Mouse (Mus musculus) forebrain, embryonic 14.5 days (tissue): ENCODE results near the gene Ifit2. TPM values are rescaled to one million over a fixed set of nuclear protein-coding genes. Genes with fewer than 3 reads are reported as not detected.

Source experiments
- ATAC-seq: fragments of 200-750 bp; cut with Nextera tagmentation; 2 replicates; pipeline ENCODE4 v1.8.0; 2017; ENCODE audit warnings: mild to moderate bottlenecking, moderate library complexity
- DNase-seq: peaks from one replicate; pipeline ENCODE4 v3.0.0-alpha.2; 2015; ENCODE audit warnings: low spot score
- H3K27ac ChIP-seq: fragments of 300-500 bp; sonication (generic); 2 replicates; pipeline ENCODE4 v1.5.1; 2014; ENCODE audit warnings: low read depth, mild to moderate bottlenecking, control low read depth, low read length, moderate library complexity
- H3K27me3 ChIP-seq: fragments of 300-500 bp; sonication (generic); replicated peaks from 2 replicates; pipeline ENCODE4 v1.6.1; 2014; ENCODE audit warnings: low read length, control low read depth, mixed read lengths; ENCODE audit not compliant: control insufficient read depth, insufficient read depth
- H3K36me3 ChIP-seq: fragments of 300-500 bp; sonication (generic); 2 replicates; pipeline ENCODE4 v1.6.1; 2014; ENCODE audit warnings: low read length, control low read depth; ENCODE audit not compliant: control insufficient read depth, insufficient read depth
- H3K4me1 ChIP-seq: fragments of 300-500 bp; sonication (generic); 2 replicates; pipeline ENCODE4 v1.6.1; 2014; ENCODE audit warnings: antibody characterized with exemption, low read length, control low read depth; ENCODE audit not compliant: control insufficient read depth, insufficient read depth
- H3K4me2 ChIP-seq: fragments of 300-500 bp; sonication (generic); 2 replicates; pipeline ENCODE4 v1.6.1; 2014; ENCODE audit warnings: mild to moderate bottlenecking, control low read depth, low read length
- H3K4me3 ChIP-seq: fragments of 300-500 bp; sonication (generic); 2 replicates; pipeline ENCODE4 v1.5.1; 2014; ENCODE audit warnings: low read depth, low read length, control low read depth
- H3K9ac ChIP-seq: fragments of 300-500 bp; sonication (generic); 2 replicates; pipeline ENCODE4 v1.6.1; 2014; ENCODE audit warnings: mild to moderate bottlenecking, low read length, control low read depth, moderate library complexity
- H3K9me3 ChIP-seq: fragments of 300-500 bp; sonication (generic); replicated peaks from 2 replicates; pipeline ENCODE4 v1.6.1; 2016; ENCODE audit warnings: low read length, control low read depth, mixed read lengths; ENCODE audit not compliant: control insufficient read depth
- WGBS: fragments of 180-500 bp; shearing (Covaris S2); extraction: QIAGEN DNeasy Blood & Tissue Kit; methylation state at CpG from one replicate; pipeline ENCODE4 v1.1.7; 2014; 5-methylcytosine and 5-hydroxymethylcytosine counted together
- polyA plus RNA-seq: library from polyadenylated mRNA; unstranded; fragments of >200 nt; fragmentation: Nextera tagmentation; extraction: Ambion mirVana; gene quantifications from 2 replicates; pipeline ENCODE4 v1.2.1, GENCODE M21; 2014

Gene Ifit2
- polyA plus RNA-seq, 1 experiment from 2014 or later, result 8.3 TPM

GRCm38 (mm10) chr19:34517812-34518594 is 32.5 kb upstream of the Ifit2 start:
- Histone ChIP-seq H3K4me3 (no peak overlapping the region), H3K27ac (no peak overlapping the region), H3K4me1 (no peaks in the 10 kb centered on the region), H3K9ac (no peak overlapping the region), H3K36me3 (no peaks in the 10 kb centered on the region), H3K4me2 (no peak overlapping the region), H3K27me3 (no peaks in the 10 kb centered on the region), H3K9me3 (no peaks in the 10 kb centered on the region)
- 93% methylated on average over 13 of the region's 13 CpGs for WGBS
- DNase-seq (no peak), ATAC-seq (no peak)

DNA sequence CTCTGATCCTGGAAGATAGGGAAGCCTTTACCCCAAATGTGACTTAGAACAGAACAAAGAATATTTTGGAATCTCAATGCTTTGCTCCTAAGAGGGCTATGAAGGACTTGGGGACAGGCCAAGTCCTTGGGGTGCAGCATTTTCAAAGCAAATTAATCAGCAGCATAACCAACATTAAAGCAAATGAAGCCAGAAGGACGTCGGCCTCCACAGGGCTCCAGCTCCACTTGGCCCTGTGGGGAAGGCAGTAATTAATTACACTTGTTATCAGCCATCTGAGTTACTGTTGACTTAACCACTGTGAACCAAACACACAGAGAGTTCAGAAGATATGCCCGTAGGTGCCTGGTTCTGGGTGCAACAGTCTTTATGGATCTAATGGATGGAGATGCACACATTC is 31.7 kb upstream of the Ifit2 start:
- ATAC-seq, result no peak

GRCm38 (mm10) chr19:34519646-34520045 is 30.8 kb upstream of the Ifit2 start:
- WGBS, result 88% methylated on average over 3 of the region's 3 CpGs
- ATAC-seq (no peak), DNase-seq (no peak)

More for the DNA sequence above, 31.7 kb upstream of the Ifit2 start:
- H3K4me3 ChIP-seq, result no peak overlapping the region
- H3K9me3 ChIP-seq, result no peaks in the 10 kb centered on the region
- no peak overlapping the region for H3K4me2 ChIP-seq
- WGBS, result 77% methylated on average over 3 of the region's 3 CpGs
- DNase-seq, result no peak
- no peaks in the 10 kb centered on the region for H3K27me3 ChIP-seq
- no peak overlapping the region for H3K27ac ChIP-seq
- H3K36me3 ChIP-seq, result no peaks in the 10 kb centered on the region
- H3K9ac ChIP-seq, result no peak overlapping the region
- H3K4me1 ChIP-seq, result no peaks in the 10 kb centered on the region

DNA sequence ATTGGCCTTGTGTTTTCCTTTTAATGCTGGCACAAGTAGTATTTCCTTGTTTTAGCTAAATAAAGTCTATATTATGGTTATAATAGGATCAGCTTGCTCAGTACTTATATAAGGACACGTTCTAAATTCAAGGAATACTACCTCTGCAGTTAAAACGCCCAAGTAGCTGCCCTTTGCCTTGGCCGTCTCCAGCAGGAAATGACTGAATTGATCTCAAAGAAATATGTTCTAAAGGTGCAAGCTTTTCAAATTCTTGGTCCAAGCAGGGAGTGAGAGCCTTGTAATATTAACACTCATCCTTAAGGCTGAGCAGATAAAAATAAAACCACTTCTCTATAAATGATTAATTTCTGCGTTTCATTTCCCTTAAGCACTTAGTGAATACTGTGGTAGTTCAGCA is 30.4 kb upstream of the Ifit2 start:
- no peak for DNase-seq
- Histone ChIP-seq H3K4me2 (no peak overlapping the region), H3K9ac (no peak overlapping the region), H3K4me1 (no peaks in the 10 kb centered on the region), H3K27ac (no peak overlapping the region), H3K9me3 (no peaks in the 10 kb centered on the region), H3K27me3 (no peaks in the 10 kb centered on the region), H3K36me3 (no peaks in the 10 kb centered on the region), H3K4me3 (no peak overlapping the region)
- WGBS, result 90% methylated on average over 4 of the region's 4 CpGs
- no peak for ATAC-seq

More at GRCm38 (mm10) chr19:34519646-34520045, 30.8 kb upstream of the Ifit2 start:
- H3K4me1 ChIP-seq, result no peaks in the 10 kb centered on the region
- no peaks in the 10 kb centered on the region for H3K27me3 ChIP-seq
- H3K36me3 ChIP-seq, result no peaks in the 10 kb centered on the region
- H3K4me2 ChIP-seq, result no peak overlapping the region
- H3K4me3 ChIP-seq, result no peak overlapping the region
- H3K9ac ChIP-seq, result no peak overlapping the region
- H3K9me3 ChIP-seq, result no peaks in the 10 kb centered on the region
- no peak overlapping the region for H3K27ac ChIP-seq

- H3K4me1 ChIP-seq, result no peaks in the 10 kb centered on the region; the same call in 1 of the 2 replicates
- H3K9ac ChIP-seq, result no peak overlapping the region
- WGBS, result 67% methylated on average over 2 of the region's 2 CpGs
- H3K36me3 ChIP-seq, result no peaks in the 10 kb centered on the region
- no peaks in the 10 kb centered on the region for H3K27me3 ChIP-seq
- no peak overlapping the region for H3K27ac ChIP-seq
- H3K9me3 ChIP-seq, result no peaks in the 10 kb centered on the region
- DNase-seq, result no peak
- no peak for ATAC-seq
- H3K4me2 ChIP-seq, result no peak overlapping the region
- no peak overlapping the region for H3K4me3 ChIP-seq
Observed at GRCm38 (mm10) chr19:34521361-34521760, 29.1 kb upstream of the Ifit2 start.

GRCm38 (mm10) chr19:34521978-34522377 is 28.5 kb upstream of the Ifit2 start:
- Histone ChIP-seq H3K9me3 (no peaks in the 10 kb centered on the region), H3K27me3 (no peaks in the 10 kb centered on the region), H3K27ac (no peak overlapping the region), H3K4me1 (peaks cover 3% of the 10 kb centered on the region; the same call in 1 of the 2 replicates), H3K4me2 (no peak overlapping the region), H3K4me3 (no peak overlapping the region), H3K36me3 (no peaks in the 10 kb centered on the region), H3K9ac (no peak overlapping the region)
- DNase-seq (no peak), ATAC-seq (no peak)
- WGBS, result 88% methylated on average over 1 of the region's 1 CpGs

- ATAC-seq, result no peak
- Histone ChIP-seq H3K27me3 (no peaks in the 10 kb centered on the region), H3K4me2 (no peak overlapping the region), H3K36me3 (no peaks in the 10 kb centered on the region), H3K4me3 (no peak overlapping the region), H3K4me1 (peaks cover 3% of the 10 kb centered on the region; the same call in 1 of the 2 replicates), H3K9me3 (no peaks in the 10 kb centered on the region), H3K27ac (no peak overlapping the region), H3K9ac (no peak overlapping the region)
- no peak for DNase-seq
- 88% methylated on average over 12 of the region's 12 CpGs for WGBS
Observed at GRCm38 (mm10) chr19:34523106-34523725, 27.3 kb upstream of the Ifit2 start.

- DNase-seq (no peak), ATAC-seq (no peak)
- H3K36me3 ChIP-seq, result no peaks in the 10 kb centered on the region
- no peaks in the 10 kb centered on the region for H3K9me3 ChIP-seq
- WGBS, result 82% methylated on average over 9 of the region's 9 CpGs
- peaks cover 3% of the 10 kb centered on the region; the same call in 1 of the 2 replicates for H3K4me1 ChIP-seq
- H3K4me2 ChIP-seq, result no peak overlapping the region
- H3K27me3 ChIP-seq, result no peaks in the 10 kb centered on the region
- no peak overlapping the region for H3K27ac ChIP-seq
- H3K4me3 ChIP-seq, result no peak overlapping the region
- no peak overlapping the region for H3K9ac ChIP-seq
Observed at GRCm38 (mm10) chr19:34524646-34525045, 25.8 kb upstream of the Ifit2 start.
